Mouse (Mus musculus): ENCODE results near the gene Per1. TPM values are rescaled to one million over a fixed set of nuclear protein-coding genes. Genes with fewer than 3 reads are reported as not detected.

Per1 gene
- total RNA-seq (2014; fragmentation: Nextera tagmentation): 55.2 and 55.5 TPM in 2 replicates
- total RNA-seq (2017): 8.9 TPM in 2 replicates
- 40.6 TPM in 2 replicates for polyA plus RNA-seq (2012)

GRCm38 (mm10) chr11:69094697-69095429, at the start of gene Per1:
Gene Per1, plus strand, starts transcription at chr11:69095217.
- peak; percentile 77 for ATAC-seq (ENCODE audit: extremely low read depth, insufficient number of reproducible peaks, low FRiP score, poor library complexity, severe bottlenecking)

GRCm38 (mm10) chr11:69045531-69046394, 49.3 kb upstream of the Per1 start, which contains the start of gene Aurkb:
Gene Aurkb, plus strand, starts transcription at chr11:69045647.
- Histone ChIP-seq H3K9me3 (replicated peaks) (no peaks in the 10 kb centered on the region), H3K27me3 (ENCODE audit: insufficient read depth, low read length) (no peaks in the 10 kb centered on the region; the same call in 1 of the 2 replicates), H3K36me3 (replicated peaks) (peaks cover 43% of the 10 kb centered on the region), H3K4me3 (ENCODE audit: low read depth, low read length) (peak within 1 kb of the TSS; percentile 99), H3K4me1 (ENCODE audit: insufficient read depth, low read depth, low read length) (peaks cover 53% of the 10 kb centered on the region)
- peak; percentile 85 for DNase-seq (ENCODE audit: low spot score)
- peak; percentile 77 for ATAC-seq (ENCODE audit: extremely low read depth, insufficient number of reproducible peaks, low FRiP score, poor library complexity, severe bottlenecking)
- no peak for TF ChIP-seq POLR2AphosphoS5 (IDR thresholded peaks at IDR 0.05; ENCODE audit: insufficient replicate concordance, low read depth, low read length)
- no peak for TF ChIP-seq GATA2 (IDR thresholded peaks at IDR 0.05; ENCODE audit: borderline replicate concordance, low read depth, low read length)

More at GRCm38 (mm10) chr11:69094697-69095429, at the start of gene Per1:
- Histone ChIP-seq H3K4me3 (ENCODE audit: low read depth, low read length) (peak within 1 kb of the TSS; percentile 72), H3K9me3 (replicated peaks) (no peaks in the 10 kb centered on the region), H3K27me3 (ENCODE audit: insufficient read depth, low read length) (no peaks in the 10 kb centered on the region), H3K4me1 (ENCODE audit: insufficient read depth, low read depth, low read length) (peaks cover 82% of the 10 kb centered on the region), H3K36me3 (replicated peaks) (peaks cover 35% of the 10 kb centered on the region)
- no peak for TF ChIP-seq POLR2AphosphoS5 (IDR thresholded peaks at IDR 0.05; ENCODE audit: insufficient replicate concordance, low read depth, low read length)
- no peak for TF ChIP-seq CTCF (IDR thresholded peaks at IDR 0.05; ENCODE audit: low read depth, low read length)
- TF ChIP-seq GATA2 (IDR thresholded peaks at IDR 0.05; ENCODE audit: borderline replicate concordance, low read depth, low read length): no peak
- TF ChIP-seq TAL1 (conservative IDR thresholded peaks at IDR 0.05; ENCODE audit: low read depth, low read length): no peak
- TF ChIP-seq GATA1 (IDR thresholded peaks at IDR 0.05; ENCODE audit: borderline replicate concordance, low read length): no peak
- peak; percentile 91 for DNase-seq (ENCODE audit: low spot score)

- H3K36me3 ChIP-seq (replicated peaks): peaks cover 50% of the 10 kb centered on the region
- H3K27me3 ChIP-seq (ENCODE audit: insufficient read depth, low read length): no peaks in the 10 kb centered on the region; the same call in 1 of the 2 replicates
- ATAC-seq (ENCODE audit: extremely low read depth, insufficient number of reproducible peaks, low FRiP score, poor library complexity, severe bottlenecking): no peak
- peak overlapping the region; percentile 99 for H3K4me3 ChIP-seq (ENCODE audit: low read depth, low read length)
- TF ChIP-seq GATA1 (IDR thresholded peaks at IDR 0.05; ENCODE audit: borderline replicate concordance, low read length) (no peak), GATA2 (IDR thresholded peaks at IDR 0.05; ENCODE audit: borderline replicate concordance, low read depth, low read length) (no peak), POLR2AphosphoS5 (IDR thresholded peaks at IDR 0.05; ENCODE audit: insufficient replicate concordance, low read depth, low read length) (no peak), CTCF (IDR thresholded peaks at IDR 0.05; ENCODE audit: low read depth, low read length) (no peak), TAL1 (conservative IDR thresholded peaks at IDR 0.05; ENCODE audit: low read depth, low read length) (no peak)
- no peak for DNase-seq (ENCODE audit: low spot score)
- peaks cover 53% of the 10 kb centered on the region for H3K4me1 ChIP-seq (ENCODE audit: insufficient read depth, low read depth, low read length)
- no peaks in the 10 kb centered on the region for H3K9me3 ChIP-seq (replicated peaks)
Measured at GRCm38 (mm10) chr11:69046395-69046774, 48.6 kb upstream of the Per1 start.

- DNase-seq (ENCODE audit: low spot score) (no peak), ATAC-seq (ENCODE audit: extremely low read depth, insufficient number of reproducible peaks, low FRiP score, poor library complexity, severe bottlenecking) (no peak)
- H3K4me1 ChIP-seq (ENCODE audit: insufficient read depth, low read depth, low read length): peaks cover 58% of the 10 kb centered on the region
- TF ChIP-seq CTCF (IDR thresholded peaks at IDR 0.05; ENCODE audit: low read depth, low read length) (no peak), TAL1 (conservative IDR thresholded peaks at IDR 0.05; ENCODE audit: low read depth, low read length) (no peak), POLR2AphosphoS5 (IDR thresholded peaks at IDR 0.05; ENCODE audit: insufficient replicate concordance, low read depth, low read length) (no peak), GATA2 (IDR thresholded peaks at IDR 0.05; ENCODE audit: borderline replicate concordance, low read depth, low read length) (no peak), GATA1 (IDR thresholded peaks at IDR 0.05; ENCODE audit: borderline replicate concordance, low read length) (no peak)
- H3K27me3 ChIP-seq (ENCODE audit: insufficient read depth, low read length): no peaks in the 10 kb centered on the region; the same call in 1 of the 2 replicates
- H3K4me3 ChIP-seq (ENCODE audit: low read depth, low read length): peak overlapping the region; percentile 99; the same call in 1 of the 2 replicates
- no peaks in the 10 kb centered on the region for H3K9me3 ChIP-seq (replicated peaks)
- peaks cover 61% of the 10 kb centered on the region for H3K36me3 ChIP-seq (replicated peaks)
Measured at GRCm38 (mm10) chr11:69047592-69047991, 47.4 kb upstream of the Per1 start.

GRCm38 (mm10) chr11:69048151-69048550, 46.9 kb upstream of the Per1 start:
- no peaks in the 10 kb centered on the region for H3K9me3 ChIP-seq (replicated peaks)
- peaks cover 66% of the 10 kb centered on the region for H3K36me3 ChIP-seq (replicated peaks)
- H3K4me3 ChIP-seq (ENCODE audit: low read depth, low read length): peak overlapping the region; percentile 99; the same call in 1 of the 2 replicates
- no peak for DNase-seq (ENCODE audit: low spot score)
- no peak for ATAC-seq (ENCODE audit: extremely low read depth, insufficient number of reproducible peaks, low FRiP score, poor library complexity, severe bottlenecking)
- H3K27me3 ChIP-seq (ENCODE audit: insufficient read depth, low read length): no peaks in the 10 kb centered on the region; the same call in 1 of the 2 replicates
- H3K4me1 ChIP-seq (ENCODE audit: insufficient read depth, low read depth, low read length): peaks cover 63% of the 10 kb centered on the region
- TF ChIP-seq POLR2AphosphoS5 (IDR thresholded peaks at IDR 0.05; ENCODE audit: insufficient replicate concordance, low read depth, low read length): no peak
- TF ChIP-seq TAL1 (conservative IDR thresholded peaks at IDR 0.05; ENCODE audit: low read depth, low read length): no peak
- no peak for TF ChIP-seq CTCF (IDR thresholded peaks at IDR 0.05; ENCODE audit: low read depth, low read length)
- no peak for TF ChIP-seq GATA1 (IDR thresholded peaks at IDR 0.05; ENCODE audit: borderline replicate concordance, low read length)
- TF ChIP-seq GATA2 (IDR thresholded peaks at IDR 0.05; ENCODE audit: borderline replicate concordance, low read depth, low read length): no peak

- peaks cover 82% of the 10 kb centered on the region for H3K36me3 ChIP-seq (replicated peaks)
- peaks cover 51% of the 10 kb centered on the region for H3K4me1 ChIP-seq (ENCODE audit: insufficient read depth, low read depth, low read length)
- DNase-seq (ENCODE audit: low spot score) (no peak), ATAC-seq (ENCODE audit: extremely low read depth, insufficient number of reproducible peaks, low FRiP score, poor library complexity, severe bottlenecking) (no peak)
- no peak overlapping the region for H3K4me3 ChIP-seq (ENCODE audit: low read depth, low read length)
- no peaks in the 10 kb centered on the region for H3K9me3 ChIP-seq (replicated peaks)
- no peak for TF ChIP-seq GATA2 (IDR thresholded peaks at IDR 0.05; ENCODE audit: borderline replicate concordance, low read depth, low read length)
- TF ChIP-seq GATA1 (IDR thresholded peaks at IDR 0.05; ENCODE audit: borderline replicate concordance, low read length): no peak
- no peak for TF ChIP-seq TAL1 (conservative IDR thresholded peaks at IDR 0.05; ENCODE audit: low read depth, low read length)
- H3K27me3 ChIP-seq (ENCODE audit: insufficient read depth, low read length): no peaks in the 10 kb centered on the region; the same call in 1 of the 2 replicates
Measured at GRCm38 (mm10) chr11:69050748-69051147, 44.3 kb upstream of the Per1 start.
